Mouse (Mus musculus) frontal cortex, postnatal 25 days (tissue): ENCODE data around the gene Thumpd3.

Source experiments
- DNase-seq, 2 experiments: peaks; one replicate each; pipeline ENCODE4 v3.0.0; 2022; ENCODE audit warnings: low spot score in 2 of 2

Thumpd3 gene

DNA sequence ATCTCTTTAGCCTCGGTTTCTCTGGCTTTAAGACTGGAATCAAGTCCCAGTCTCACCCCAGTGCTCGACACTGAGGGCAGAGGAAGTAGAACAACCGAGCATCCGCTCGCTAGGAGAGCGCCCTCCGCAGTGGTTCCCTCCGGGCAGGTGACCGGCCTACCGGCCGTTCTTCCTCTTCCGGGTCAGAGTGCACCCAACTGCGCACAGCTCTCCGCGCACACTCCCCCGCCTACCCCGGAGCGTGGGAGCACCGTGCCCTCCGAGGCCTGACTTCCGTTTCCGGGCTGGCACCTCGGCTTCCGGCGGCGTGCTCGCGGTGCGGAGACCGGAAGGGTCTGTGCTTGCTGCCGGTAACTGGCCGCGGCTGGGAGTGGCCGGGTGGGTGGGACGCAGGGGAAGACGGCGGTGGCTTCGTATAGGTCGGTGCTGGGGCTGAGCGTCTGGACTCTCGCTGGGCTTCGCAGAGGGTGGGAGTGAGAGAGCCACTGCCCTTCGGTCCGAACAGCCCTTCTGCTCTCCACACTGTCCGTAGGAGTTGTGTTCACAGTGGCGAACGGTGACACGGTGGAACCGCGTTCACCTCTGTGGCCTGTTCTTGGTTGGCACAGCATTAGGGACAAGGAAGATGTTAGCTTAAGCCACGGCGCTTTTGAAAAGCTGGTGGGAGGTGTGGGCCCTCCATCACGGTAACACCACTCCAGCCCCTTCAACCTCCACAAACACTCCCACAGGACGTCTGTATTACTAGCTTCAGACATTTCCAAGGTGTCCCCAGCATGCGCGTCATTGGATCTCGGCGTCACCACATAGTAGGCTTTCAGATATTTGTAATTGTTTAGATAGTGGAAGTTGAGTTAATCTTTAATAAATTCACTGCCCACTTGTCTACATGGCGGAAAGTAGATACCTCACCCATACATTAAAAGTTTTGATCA, at the start of gene Thumpd3:
Thumpd3 (plus strand) TSS at position 185 of the 935 bp plus-strand sequence.
- DNase-seq = peak; percentile 91 to 94

DNA sequence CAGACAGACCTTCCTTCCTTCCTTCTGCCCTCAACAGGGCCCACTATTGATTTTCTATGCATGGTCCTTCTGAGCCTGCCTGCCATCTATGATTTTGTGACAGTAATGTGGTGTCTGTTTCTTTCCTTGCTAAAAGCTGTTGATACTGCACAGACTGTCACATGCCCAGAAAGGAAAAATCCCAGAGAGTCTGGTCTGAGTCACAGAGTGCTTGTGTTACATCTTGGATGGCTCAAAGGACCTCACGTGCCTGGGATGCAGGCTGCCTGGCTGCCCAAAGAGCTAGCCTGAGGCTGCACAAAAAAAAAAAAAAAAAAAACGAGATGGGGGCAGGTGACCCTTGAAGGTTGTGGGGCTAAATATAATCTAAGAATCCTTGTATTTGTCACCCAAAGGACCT, 46.8 kb upstream of the Thumpd3 start:
- no peak for DNase-seq

DNA sequence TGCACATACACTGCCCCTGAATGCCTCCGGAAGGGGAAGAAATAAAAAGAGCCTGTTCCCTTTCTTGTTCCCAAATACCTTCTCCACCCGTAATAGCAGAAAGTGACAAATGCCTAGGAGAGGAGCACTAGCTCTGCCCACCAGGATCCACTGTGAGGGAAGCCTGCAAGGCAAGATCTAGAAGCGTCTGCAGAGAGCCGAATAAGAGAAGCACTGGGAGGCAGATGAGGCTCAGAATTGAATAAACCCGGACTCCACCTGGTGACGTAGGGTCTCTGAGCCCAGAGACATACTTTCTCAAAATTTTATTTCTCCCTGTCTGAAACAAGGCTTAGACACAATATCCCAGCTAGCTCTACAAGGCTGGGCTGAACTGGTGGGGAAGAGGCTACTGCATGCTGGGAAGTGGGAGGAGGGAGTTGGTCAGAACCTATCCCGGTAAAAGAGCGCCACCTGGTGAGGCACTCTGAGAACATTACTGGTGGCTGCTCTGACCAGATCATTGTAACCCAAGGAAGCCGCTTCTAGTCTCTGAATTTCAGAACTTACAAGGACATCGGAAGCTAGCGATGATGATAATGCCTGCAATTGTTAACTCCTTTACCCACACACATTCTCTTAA, 45.2 kb upstream of the Thumpd3 start:
- peak; percentile 75 to 87 for DNase-seq

DNA sequence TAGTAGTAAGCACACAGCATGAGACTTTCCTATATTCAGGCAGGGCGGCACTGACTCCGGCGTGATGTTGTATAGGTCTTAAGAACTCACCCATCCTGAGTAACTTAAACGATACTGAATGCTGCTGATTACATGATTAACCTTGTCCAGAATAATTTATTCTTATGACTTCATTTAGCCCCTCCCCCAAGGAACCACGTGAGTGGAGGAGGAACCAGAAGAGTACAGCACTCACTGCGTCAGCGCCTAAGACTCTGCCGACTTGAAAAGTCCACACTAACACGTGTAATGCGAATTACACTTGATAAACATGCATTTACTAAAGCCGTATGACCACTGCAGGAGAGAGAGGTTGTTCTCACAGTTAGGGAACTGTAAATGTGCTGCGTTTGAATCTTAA, 44.3 kb upstream of the Thumpd3 start:
- no peak for DNase-seq

DNA sequence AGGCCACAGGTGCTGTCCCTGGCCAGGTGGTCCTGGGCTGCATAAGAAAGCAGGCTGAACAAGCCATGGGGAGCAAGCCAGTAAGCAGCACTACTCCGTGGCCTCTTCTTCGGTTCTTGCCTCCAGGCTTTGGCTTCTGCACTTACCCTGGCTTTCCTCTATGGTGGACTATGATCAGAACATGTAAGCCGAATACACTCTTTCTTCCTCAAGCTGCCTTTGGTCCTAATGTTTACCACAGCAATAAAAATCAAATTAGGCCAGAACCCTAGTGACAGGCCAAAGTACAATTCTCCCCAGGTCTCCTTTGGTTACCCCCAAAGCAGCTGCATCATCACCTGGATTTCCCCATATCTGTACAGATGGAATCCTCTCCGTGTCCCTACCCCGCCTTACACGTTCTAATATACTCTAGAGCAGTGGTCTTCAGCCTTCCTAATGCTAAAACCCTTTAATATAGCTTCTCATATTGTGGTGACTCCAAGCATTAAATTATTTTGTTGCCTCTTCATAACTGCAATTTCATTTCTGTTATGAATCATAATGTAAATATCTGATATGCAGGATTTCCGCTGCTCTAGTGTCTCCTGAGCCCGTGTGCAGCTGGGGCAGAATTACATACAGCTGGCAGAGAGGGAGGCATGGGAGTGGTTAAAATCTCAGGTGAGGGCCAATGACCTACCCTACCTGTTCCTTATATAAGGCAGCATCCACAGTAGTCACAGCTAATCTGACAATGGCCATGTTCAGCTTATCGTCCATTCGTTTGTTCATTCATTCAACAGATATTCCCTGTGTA, 42.5 kb upstream of the Thumpd3 start:
- DNase-seq = no peak

DNA sequence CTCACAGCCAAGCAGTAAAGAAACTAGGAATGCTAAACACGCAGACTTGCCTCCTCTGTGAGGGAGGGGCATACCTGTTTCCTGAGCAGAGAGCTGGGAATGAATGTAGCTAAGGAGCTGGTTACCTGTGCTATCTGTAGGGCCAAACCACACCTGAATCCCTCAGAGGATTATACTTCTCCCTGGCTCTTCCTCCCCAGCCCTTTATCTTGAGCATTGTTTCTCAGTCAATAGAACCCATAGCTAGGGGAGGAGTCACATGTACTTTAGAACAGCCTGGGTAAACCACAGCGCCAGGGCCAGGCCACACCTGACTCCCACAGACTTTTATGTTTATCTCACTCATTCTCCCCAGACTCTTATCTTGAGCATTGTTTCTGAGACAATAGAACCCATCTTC, 39.2 kb upstream of the Thumpd3 start:
- no peak for DNase-seq

DNA sequence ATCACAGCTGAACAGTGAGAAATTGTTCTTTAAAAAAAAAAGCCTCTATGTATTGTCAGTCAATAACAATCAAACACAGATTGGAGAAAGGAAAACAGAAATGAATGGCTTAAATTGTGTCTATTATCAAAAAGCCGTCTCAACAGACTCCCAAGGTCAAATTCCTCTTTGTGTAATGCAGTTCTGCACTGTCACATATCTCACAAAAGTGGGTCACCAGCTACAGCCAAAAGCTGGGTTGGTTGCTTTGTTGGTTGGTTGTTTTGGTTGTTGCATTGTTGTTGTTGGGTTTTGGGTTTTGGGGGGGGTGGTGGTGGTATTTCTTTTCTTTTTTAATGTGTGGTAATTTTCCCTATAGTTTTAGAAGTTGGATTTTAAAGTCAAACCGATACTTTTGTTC, 34.1 kb upstream of the Thumpd3 start:
- no peak for DNase-seq

DNA sequence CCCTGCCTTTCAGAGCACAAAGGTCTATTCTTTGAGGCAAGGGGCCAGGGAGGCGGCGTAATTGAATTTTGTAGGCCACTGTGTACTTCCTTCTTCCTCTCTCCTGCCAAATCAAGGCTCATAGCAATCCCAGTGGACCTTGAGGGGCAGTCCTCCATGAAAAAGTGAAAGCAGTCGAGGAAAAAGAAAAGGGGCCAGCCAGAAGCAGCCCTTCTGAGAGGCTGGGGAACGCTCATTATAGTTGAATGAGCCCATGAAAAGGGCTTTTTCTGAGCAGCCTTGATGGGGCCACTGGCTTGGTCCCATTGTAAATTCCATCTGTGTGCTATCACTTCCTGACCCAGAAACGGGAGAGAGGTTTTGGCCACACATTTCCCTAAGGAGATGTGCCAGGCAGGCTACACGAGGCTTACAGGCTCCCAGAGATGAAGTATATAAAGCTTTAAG, 33.5 kb upstream of the Thumpd3 start:
- no peak for DNase-seq

DNA sequence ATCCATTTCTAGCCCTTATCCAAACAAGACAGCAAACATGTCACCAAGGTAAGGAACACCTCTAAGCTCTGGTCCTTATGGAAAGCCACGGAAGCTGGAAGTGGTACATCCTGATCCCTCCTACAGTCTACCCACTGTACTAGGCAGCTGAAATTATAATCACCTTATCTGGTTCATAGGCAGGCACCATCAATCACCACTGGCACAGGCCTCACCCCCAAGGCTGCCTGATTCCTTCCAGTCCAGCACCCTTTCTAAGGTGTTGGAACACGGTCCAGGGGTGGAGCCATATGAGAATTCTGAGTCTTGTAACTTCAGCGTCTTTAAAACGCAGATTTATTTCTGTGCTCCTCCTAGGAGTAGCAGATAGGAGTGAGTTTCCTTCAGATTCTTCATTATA, 32.5 kb upstream of the Thumpd3 start:
- DNase-seq = no peak

DNA sequence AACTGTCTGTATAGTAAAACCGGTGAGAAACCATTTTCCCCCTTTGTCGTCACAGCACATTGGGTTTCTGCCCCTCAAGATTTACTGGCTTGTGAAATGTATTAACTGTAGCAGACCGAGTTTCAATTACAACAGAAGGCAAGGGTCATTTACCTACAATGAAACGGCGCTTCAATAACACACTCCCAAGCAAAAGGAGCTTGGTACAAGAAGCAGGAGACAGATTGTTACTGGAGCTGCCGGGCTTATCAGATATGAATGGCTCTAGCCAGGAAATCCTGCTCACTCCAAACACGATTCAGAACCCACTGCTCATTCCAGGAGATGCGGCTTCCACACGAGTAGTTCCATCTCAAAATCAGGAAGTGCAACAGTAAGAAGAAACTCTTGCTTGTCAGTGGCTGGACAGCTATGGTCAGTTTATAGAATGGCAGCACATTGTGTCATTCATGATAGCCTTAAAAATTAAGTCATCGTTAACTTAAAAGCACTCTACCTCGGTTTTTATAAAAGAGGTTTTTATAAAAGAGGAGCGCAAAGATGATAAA, 28.5 kb upstream of the Thumpd3 start:
- no peak for DNase-seq

DNA sequence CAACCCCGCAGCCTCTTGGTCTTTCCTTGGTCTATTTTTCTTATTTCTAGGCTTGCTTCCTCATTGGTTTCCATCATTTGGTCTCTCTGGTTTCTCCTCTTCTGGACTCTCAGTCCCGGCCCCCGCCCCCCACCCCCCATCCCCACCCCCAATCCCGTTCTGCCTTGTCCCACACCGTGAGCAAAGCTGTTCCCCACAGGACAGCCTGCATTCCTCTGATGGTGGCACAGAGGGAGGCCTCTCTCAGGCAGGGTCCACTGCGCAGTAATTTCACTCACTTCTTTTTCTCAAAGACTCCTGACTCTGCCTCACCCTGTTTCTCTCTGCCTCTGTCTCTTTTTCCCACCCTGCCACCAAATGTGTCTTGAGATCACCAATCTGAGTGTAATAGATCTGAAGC, 27.9 kb upstream of the Thumpd3 start:
- DNase-seq = no peak

DNA sequence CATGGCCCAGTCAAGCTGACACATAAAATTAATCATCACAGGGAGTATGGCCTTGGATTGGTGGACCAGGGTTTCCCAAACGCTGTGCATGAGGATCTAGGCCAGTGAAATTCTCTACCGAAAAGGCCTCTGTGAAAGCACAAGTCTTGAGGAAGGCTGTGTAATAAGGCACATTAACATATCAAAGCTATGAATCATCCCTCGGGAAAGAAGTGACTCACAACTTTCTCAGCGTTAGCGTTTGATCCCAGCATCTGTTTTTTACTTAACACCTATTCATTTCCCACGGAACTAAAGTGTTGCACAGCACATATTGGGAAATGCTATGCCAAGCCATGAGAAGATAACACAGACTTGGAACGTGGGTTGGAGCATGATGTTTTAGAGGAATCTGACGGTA, 21.2 kb upstream of the Thumpd3 start:
- no peak for DNase-seq

DNA sequence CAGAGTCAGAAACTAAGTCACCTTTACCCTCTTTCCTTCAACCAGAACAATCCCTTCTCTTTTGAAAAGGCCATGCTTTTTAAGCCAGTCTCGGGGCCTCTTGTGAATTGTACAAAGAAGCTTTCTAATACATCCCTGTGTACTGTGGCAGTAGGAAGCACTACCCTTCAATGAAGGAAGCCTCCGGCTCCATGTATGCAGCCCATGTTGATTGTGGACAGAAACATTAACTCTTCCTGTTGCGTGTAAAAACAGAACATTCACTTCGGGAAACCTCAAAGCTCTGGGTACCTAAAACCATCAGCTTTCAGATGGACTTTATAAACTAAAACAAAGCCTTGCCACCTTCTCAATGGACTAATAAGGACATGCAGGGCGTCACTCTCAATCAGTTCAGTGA, 20.3 kb upstream of the Thumpd3 start:
- DNase-seq = no peak

DNA sequence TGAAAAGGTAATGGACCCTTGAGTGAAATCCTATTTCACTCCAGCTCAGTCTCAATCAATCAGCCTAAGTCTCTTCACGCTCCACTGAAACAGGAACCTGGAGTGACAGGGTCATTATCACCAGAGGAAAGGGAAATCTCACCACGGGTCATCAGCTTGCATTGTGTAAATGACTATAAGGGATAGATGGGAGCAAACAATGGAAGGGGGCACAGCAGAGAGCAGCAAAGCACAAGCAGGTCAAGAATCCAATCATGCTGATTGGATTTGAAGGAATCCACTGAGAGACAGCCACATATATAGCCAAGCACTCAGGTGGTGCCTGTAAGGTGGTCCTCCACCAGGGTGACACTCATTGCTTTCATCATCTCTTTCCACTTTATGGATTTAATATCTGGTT, 18.6 kb upstream of the Thumpd3 start:
- DNase-seq = no peak

DNA sequence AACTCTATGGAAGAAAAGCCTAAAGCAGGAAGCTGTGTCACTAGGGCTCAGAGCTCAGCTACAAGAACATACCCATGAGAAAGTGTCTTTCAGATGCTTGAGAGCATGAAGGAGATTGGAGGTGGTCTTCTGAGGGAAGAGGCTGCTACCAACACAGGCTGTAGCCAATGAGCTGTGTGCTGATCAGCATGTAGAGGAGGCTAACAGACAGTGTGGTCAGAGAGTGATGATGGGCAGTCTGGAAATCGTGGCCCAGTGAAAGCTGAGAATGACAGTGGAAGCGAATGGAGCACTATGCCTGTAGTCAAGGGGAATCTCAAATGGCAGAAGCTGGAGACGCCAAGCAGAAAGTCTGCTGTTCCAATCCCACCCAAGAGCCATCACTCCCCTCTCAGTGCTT, 17.0 kb upstream of the Thumpd3 start:
- DNase-seq = no peak

DNA sequence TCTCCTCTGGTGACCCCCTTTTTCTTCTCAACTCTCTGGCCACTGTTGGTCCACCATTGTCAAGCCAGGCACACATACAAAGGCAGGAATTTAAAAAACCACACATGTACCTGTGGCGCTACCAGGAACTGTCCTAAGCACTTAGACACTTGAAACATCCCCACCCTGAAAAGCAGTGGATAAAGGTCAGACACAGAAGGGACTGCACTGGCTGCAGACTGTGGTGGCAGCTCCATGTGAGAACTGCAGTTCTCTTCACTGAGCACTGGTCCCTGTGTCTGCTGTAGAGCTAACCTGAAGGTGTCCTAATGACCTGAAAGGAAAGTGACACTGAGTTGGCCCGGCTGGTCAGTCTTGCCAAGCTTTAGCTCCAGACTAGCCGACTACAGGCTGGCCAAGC, 15.5 kb upstream of the Thumpd3 start:
- no peak for DNase-seq

DNA sequence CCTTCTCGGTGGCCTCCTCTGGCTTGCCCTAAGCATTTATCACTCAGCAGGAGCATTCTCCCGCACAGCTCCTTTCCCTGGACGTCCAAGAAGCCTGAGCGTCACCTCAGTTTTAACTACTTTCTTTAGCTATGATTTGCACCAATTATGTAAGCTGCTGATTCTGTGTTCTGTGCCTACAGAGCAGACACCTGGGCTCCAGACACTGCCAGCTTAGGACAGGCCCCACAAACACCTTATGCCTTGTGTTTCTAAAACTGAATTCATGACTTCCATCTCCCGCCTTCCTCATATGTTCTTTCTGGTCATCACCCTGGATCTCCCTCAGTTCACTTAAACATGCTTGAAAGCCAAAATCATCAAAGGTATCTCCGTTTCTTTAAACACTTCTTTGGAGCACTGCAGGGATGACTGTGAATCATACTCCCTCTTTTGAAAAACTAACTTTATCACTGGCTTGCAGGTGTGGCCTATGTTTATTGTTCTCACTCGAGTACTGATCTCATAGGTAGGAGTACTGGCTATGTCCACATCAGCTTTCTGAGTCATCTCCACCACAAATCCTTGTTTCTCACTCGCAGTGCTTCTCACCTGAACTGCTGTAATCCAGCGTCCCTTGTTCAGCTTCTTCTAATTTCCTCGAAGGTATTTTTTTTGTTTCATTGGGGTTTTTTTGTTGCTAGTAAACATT, 14.9 kb upstream of the Thumpd3 start:
- DNase-seq = no peak

DNA sequence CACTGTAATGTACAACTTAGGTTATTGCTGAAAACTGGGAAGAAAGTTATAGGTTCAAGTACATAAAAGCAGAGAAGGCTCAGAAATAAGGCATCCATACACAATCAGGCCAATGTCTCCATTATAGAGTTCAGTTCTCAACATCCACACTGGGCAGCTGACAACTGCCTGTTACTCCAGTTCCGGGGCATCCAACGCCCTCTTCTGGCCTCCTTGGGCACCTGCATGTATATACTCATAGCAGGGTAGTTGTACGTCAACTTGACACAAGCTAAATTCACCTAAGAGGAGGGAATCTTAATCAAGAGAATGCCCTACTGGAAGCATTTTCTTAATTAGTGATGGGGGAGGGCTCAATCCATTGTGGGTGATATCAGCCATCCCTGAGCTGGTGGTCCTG, 13.9 kb upstream of the Thumpd3 start:
- DNase-seq = no peak

DNA sequence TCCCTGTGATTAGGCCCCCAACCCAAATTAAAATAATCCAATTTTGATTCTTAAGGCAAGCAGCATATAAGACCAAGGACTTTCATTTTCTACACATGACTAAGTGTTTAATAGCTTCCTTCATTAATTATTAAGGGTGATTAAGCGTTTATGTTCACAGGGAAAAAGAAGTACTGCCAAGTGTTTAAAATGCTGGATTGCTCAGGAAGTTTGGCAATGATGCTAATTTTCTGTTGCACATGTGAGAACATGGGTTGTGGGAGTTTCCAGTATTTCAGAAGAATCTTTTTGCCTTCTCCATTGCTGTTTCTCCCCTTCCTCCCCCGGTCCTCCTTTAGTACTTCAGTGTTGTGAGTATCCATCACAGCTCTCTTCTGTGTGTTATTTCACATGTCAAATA, 12.8 kb upstream of the Thumpd3 start:
- DNase-seq = no peak

DNA sequence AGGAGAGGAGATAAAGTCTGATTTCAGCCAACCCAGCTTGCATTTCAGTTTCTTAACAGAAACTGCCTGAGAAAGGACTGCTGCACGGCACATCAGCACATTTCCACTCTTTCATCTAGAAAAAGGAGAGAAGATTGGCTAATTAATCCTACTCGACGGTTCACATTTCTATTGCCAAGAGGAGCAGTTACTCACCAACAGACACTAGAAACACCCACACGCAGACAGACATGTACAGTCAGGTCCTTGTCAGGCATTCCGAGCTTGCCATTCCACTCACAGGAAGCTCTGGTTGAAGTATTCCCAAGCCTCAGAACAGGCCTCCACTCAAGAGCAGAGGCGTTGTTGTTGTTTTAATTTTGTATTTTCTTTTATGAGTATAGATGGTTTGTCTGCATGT, 11.6 kb upstream of the Thumpd3 start:
- no peak for DNase-seq

DNA sequence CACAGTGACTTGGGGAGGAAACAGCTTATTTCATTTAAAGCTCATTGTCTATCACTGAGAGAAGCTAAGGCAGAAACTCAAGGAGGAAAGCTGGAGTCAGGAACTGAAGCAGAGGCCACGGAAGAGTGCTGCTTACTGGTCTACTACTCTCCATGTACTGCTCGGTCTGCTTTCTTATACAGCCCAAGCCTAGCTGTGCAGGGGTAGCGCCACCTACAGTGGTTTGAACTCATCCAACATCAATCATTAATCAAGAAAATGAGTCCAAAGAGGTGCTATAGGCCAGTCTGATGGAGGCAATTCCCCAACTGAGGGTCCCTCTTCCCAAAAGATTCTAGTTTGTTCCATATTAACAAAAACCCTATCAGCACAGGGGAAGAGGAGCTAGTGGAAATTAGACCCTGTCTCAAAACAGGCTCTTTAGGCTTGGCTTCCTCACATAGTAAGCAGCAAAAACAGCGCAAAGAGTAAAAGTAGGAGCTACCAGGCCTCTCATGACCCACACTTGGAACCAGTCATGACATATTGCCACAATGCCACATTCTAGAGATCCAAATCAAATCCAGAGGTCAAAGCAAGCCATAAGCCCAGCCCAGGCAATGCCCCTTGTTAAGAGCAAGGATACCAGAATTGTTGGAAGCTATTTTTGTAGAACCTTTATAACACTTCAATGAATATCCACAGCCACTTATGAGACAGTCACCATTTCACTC, 9.4 kb upstream of the Thumpd3 start:
- no peak for DNase-seq
